Mouse (Mus musculus) kidney, postnatal 0 days (tissue): ENCODE results near the gene Itsn1. TPM values are rescaled to one million over a fixed set of nuclear protein-coding genes. Genes with fewer than 3 reads are reported as not detected.

Experiments
- ATAC-seq: fragments of 200-750 bp; cut with Nextera tagmentation; replicated peaks from 2 replicates; pipeline ENCODE4 v1.8.0; 2017; ENCODE audit warnings: low read depth, moderate number of reproducible peaks, moderate TSS enrichment, moderate library complexity; ENCODE audit not compliant: low FRiP score
- DNase-seq: peaks from one replicate; pipeline ENCODE4 v3.0.0-alpha.2; 2016; ENCODE audit warnings: low spot score
- H3K27ac ChIP-seq: fragments of 300-500 bp; sonication (generic); 2 replicates; pipeline ENCODE4 v1.5.1; 2014; ENCODE audit warnings: mild to moderate bottlenecking
- H3K27me3 ChIP-seq: fragments of 300-500 bp; sonication (generic); 2 replicates; pipeline ENCODE4 v1.6.1; 2014; ENCODE audit warnings: low read length, mixed read lengths; ENCODE audit not compliant: insufficient read depth
- H3K36me3 ChIP-seq: fragments of 300-500 bp; sonication (generic); 2 replicates; pipeline ENCODE4 v1.6.1; 2014; ENCODE audit warnings: low read length, mixed read lengths; ENCODE audit not compliant: insufficient read depth
- H3K4me1 ChIP-seq: fragments of 300-500 bp; sonication (generic); replicated peaks from 2 replicates; pipeline ENCODE4 v1.6.1; 2014; ENCODE audit warnings: antibody characterized with exemption, low read length, mixed read lengths; ENCODE audit not compliant: insufficient read depth
- H3K4me2 ChIP-seq: fragments of 300-500 bp; sonication (generic); 2 replicates; pipeline ENCODE4 v1.6.1; 2014; ENCODE audit warnings: mild to moderate bottlenecking, low read length, moderate library complexity, mixed read lengths
- H3K4me3 ChIP-seq: fragments of 300-500 bp; sonication (generic); replicated peaks from 2 replicates; pipeline ENCODE4 v1.5.1; 2014; ENCODE audit warnings: low read depth, low read length
- H3K9ac ChIP-seq: fragments of 300-500 bp; sonication (generic); 2 replicates; pipeline ENCODE4 v1.6.1; 2014; ENCODE audit warnings: low read depth, low read length
- H3K9me3 ChIP-seq: fragments of 300-500 bp; sonication (generic); replicated peaks from 2 replicates; pipeline ENCODE4 v1.6.1; 2016; ENCODE audit warnings: low read length, inconsistent platforms, mixed read lengths
- CTCF ChIP-seq: IDR thresholded peaks from 2 replicates; pipeline ENCODE4 v1.5.1; 2016; ENCODE audit warnings: antibody characterized with exemption, low read depth, mild to moderate bottlenecking, moderate library complexity
- WGBS: fragments of 180-500 bp; shearing (Covaris S2); extraction: QIAGEN DNeasy Blood & Tissue Kit; methylation state at CpG from one replicate; pipeline ENCODE4 v1.1.7; 2014; 5-methylcytosine and 5-hydroxymethylcytosine counted together
- polyA plus RNA-seq: library from polyadenylated mRNA; unstranded; fragments of >200 nt; fragmentation: Nextera tagmentation; extraction: Ambion mirVana; gene quantifications from 2 replicates; pipeline ENCODE4 v1.2.1, GENCODE M21; 2015

Itsn1 gene
- polyA plus RNA-seq, 1 experiment from 2014 or later, result 14.4 TPM

- DNase-seq, result no peak
- no peaks in the 10 kb centered on the region for H3K9me3 ChIP-seq
- no peak overlapping the region for H3K4me3 ChIP-seq
- WGBS, result 88% methylated on average over 7 of the region's 7 CpGs
- H3K27ac ChIP-seq, result no peak overlapping the region
- H3K4me1 ChIP-seq, result no peaks in the 10 kb centered on the region; the same call in 1 of the 2 replicates
- no peak for TF ChIP-seq CTCF
- 0 out of 2 replicates have a peak, but pooled peaks cover 4% of the 10 kb centered on the region for H3K36me3 ChIP-seq
- H3K27me3 ChIP-seq, result no peaks in the 10 kb centered on the region
- no peak for ATAC-seq
- no peak overlapping the region for H3K4me2 ChIP-seq
- H3K9ac ChIP-seq, result no peak overlapping the region
These were observed 65.2 kb downstream of the Itsn1 start for GRCm38 (mm10) chr16:91794306-91794705.

DNA sequence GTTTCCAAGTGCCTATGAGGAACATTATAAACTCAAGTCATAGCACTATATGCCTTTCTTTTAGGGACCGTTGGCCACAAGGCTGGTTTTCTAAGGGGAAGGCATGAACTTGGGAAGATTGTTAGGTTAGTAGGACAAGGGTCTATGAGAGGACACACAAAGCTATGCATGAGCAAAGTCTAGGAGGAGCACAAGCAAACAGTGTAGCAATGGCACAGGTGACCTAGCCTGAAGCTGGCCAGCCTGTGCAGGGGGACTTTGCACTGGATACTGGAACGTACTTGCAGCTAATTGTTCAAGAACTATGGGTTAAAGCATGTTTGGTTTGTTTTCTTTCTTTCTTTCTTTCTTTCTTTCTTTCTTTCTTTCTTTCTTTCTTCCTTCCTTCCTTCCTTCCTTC lies 66.0 kb downstream of the Itsn1 start:
- Histone ChIP-seq H3K4me2 (no peak overlapping the region), H3K36me3 (0 out of 2 replicates have a peak, but pooled peaks cover 4% of the 10 kb centered on the region), H3K27ac (no peak overlapping the region), H3K9ac (no peak overlapping the region), H3K9me3 (no peaks in the 10 kb centered on the region), H3K27me3 (no peaks in the 10 kb centered on the region), H3K4me3 (no peak overlapping the region), H3K4me1 (no peaks in the 10 kb centered on the region)
- TF ChIP-seq CTCF, result no peak
- WGBS, result 94% methylated on average over 2 of the region's 2 CpGs
- DNase-seq (no peak), ATAC-seq (no peak)

DNA sequence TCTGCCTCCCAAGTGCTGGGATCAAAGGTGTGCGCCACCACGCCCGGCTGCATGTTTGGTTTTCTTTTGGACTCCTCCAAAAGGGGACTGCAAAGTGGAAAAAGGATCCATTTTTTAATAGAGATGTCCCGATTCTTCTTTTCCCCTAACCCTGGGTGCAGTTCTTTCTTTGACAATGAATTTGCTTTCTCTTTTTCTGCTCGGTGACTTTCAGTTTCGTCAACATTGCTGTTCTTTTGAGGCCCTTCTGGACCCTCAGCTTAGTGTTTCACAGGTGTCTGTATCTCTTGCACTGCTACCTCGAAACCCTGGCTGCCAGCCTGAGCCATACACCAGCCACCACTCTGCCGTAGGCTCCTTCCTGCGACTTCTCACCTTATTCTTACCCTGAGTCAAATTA lies 66.5 kb downstream of the Itsn1 start:
- Histone ChIP-seq H3K9me3 (no peaks in the 10 kb centered on the region), H3K9ac (no peak overlapping the region), H3K4me2 (no peak overlapping the region), H3K4me3 (no peak overlapping the region), H3K27ac (no peak overlapping the region), H3K27me3 (no peaks in the 10 kb centered on the region), H3K4me1 (no peaks in the 10 kb centered on the region), H3K36me3 (0 out of 2 replicates have a peak, but pooled peaks cover 4% of the 10 kb centered on the region)
- WGBS, result 98% methylated on average over 9 of the region's 9 CpGs
- no peak for ATAC-seq
- no peak for TF ChIP-seq CTCF
- no peak for DNase-seq

- no peak for TF ChIP-seq CTCF
- Histone ChIP-seq H3K36me3 (no peaks in the 10 kb centered on the region), H3K4me2 (no peak overlapping the region), H3K9me3 (no peaks in the 10 kb centered on the region), H3K27ac (no peak overlapping the region), H3K27me3 (no peaks in the 10 kb centered on the region), H3K9ac (no peak overlapping the region), H3K4me3 (no peak overlapping the region), H3K4me1 (0 out of 2 replicates have a peak, but pooled peaks cover 4% of the 10 kb centered on the region)
- no peak for ATAC-seq
- no peak for DNase-seq
- WGBS, result 92% methylated on average over 13 of the region's 13 CpGs
These were observed 72.3 kb downstream of the Itsn1 start for GRCm38 (mm10) chr16:91801426-91801825.

GRCm38 (mm10) chr16:91802461-91803062 lies 73.5 kb downstream of the Itsn1 start:
- no peaks in the 10 kb centered on the region for H3K9me3 ChIP-seq
- H3K4me2 ChIP-seq, result no peak overlapping the region
- no peak overlapping the region for H3K9ac ChIP-seq
- ATAC-seq (no peak), DNase-seq (no peak)
- no peaks in the 10 kb centered on the region for H3K27me3 ChIP-seq
- WGBS, result 50% methylated on average over 5 of the region's 5 CpGs
- H3K4me1 ChIP-seq, result 0 out of 2 replicates have a peak, but pooled peaks cover 4% of the 10 kb centered on the region
- no peak overlapping the region for H3K4me3 ChIP-seq
- TF ChIP-seq CTCF, result no peak
- H3K36me3 ChIP-seq, result no peaks in the 10 kb centered on the region
- H3K27ac ChIP-seq, result no peak overlapping the region

- Histone ChIP-seq H3K27me3 (no peaks in the 10 kb centered on the region), H3K4me1 (0 out of 2 replicates have a peak, but pooled peaks cover 4% of the 10 kb centered on the region), H3K9me3 (no peaks in the 10 kb centered on the region), H3K36me3 (no peaks in the 10 kb centered on the region), H3K4me2 (no peak overlapping the region), H3K4me3 (no peak overlapping the region), H3K27ac (no peak overlapping the region), H3K9ac (no peak overlapping the region)
- ATAC-seq (no peak), DNase-seq (no peak)
- no peak for TF ChIP-seq CTCF
- 86% methylated on average over 8 of the region's 8 CpGs for WGBS
These were observed 75.3 kb downstream of the Itsn1 start for GRCm38 (mm10) chr16:91804418-91804817.
